Mouse (Mus musculus): ENCODE results near the gene Napa. TPM values are rescaled to one million over a fixed set of nuclear protein-coding genes. Genes with fewer than 3 reads are reported as not detected.

Gene Napa
- polyA plus RNA-seq, 1 experiment from 2014 or later, result 154 TPM

DNA sequence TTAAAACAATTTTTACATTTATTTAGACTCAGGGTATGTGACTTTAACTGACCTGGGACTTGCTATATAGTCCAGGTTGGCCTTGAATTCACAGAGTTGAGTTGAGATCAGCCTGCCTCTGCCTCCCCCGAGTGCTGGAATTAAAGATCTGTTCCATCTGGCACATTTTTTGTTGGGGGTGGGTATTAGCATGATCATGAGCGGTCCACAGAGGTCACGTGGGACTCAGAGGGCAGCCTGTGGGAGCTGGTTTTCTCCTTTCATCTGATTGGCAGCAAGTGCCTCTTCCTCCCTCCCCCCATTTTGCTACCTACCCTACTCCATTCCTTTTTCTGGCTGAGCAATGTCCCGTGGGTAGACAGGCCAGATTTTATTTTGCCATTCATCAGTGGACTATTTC, 17.7 kb upstream of the Napa start:
- no peak for DNase-seq (ENCODE audit: low spot score)
- Histone ChIP-seq H3K9me3 (ENCODE audit: low read length) (no peaks in the 10 kb centered on the region), H3K4me2 (replicated peaks; ENCODE audit: low read depth, low read length) (no peak overlapping the region), H3K27me3 (replicated peaks; ENCODE audit: insufficient read depth, low read length) (no peaks in the 10 kb centered on the region), H3K9ac (replicated peaks; ENCODE audit: low read depth) (no peak overlapping the region), H3K4me1 (ENCODE audit: insufficient read depth, low read depth, low read length) (no peaks in the 10 kb centered on the region), H3K27ac (ENCODE audit: low read length) (no peak overlapping the region), H3K36me3 (ENCODE audit: insufficient read depth, low read length) (no peaks in the 10 kb centered on the region), H3K4me3 (ENCODE audit: low read depth, low read length) (no peak overlapping the region)
- WGBS, result 50% methylated on average over 4 of the region's 4 CpGs
- no peak for ATAC-seq
- TF ChIP-seq EP300 (IDR thresholded peaks at IDR 0.05) (no peak), CTCF (IDR thresholded peaks at IDR 0.05) (no peak)

DNA sequence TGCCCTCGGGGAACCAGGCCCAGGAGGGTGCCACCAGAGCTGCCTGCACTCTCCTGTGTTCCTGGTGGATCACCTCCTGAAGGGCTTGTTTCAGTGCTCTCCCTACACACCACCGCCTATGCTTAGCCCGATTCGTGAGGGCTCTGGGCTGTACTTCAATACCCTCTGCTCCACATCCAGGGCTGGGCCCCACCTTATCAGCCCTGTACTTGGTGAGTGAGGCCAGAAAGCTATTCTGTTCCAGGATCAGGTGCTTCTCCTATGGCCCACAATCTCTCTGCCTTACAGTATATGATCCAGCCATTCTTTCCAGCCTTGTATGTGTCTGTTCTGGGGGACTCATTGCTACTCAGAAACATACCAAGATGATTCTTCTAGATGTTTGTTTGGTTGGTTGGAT, 14.9 kb upstream of the Napa start:
- Histone ChIP-seq H3K4me3 (ENCODE audit: low read depth, low read length) (no peak overlapping the region), H3K4me2 (replicated peaks; ENCODE audit: low read depth, low read length) (no peak overlapping the region), H3K4me1 (ENCODE audit: insufficient read depth, low read depth, low read length) (no peaks in the 10 kb centered on the region), H3K36me3 (ENCODE audit: insufficient read depth, low read length) (no peaks in the 10 kb centered on the region), H3K9me3 (ENCODE audit: low read length) (no peaks in the 10 kb centered on the region), H3K27ac (ENCODE audit: low read length) (no peak overlapping the region), H3K27me3 (replicated peaks; ENCODE audit: insufficient read depth, low read length) (no peaks in the 10 kb centered on the region), H3K9ac (replicated peaks; ENCODE audit: low read depth) (no peak overlapping the region)
- DNase-seq (ENCODE audit: low spot score), result no peak
- TF ChIP-seq EP300 (IDR thresholded peaks at IDR 0.05) (no peak), CTCF (IDR thresholded peaks at IDR 0.05) (no peak)
- whole genome bisulfite sequencing, result 61% methylated on average over 4 of the region's 4 CpGs
- no peak for ATAC-seq

DNA sequence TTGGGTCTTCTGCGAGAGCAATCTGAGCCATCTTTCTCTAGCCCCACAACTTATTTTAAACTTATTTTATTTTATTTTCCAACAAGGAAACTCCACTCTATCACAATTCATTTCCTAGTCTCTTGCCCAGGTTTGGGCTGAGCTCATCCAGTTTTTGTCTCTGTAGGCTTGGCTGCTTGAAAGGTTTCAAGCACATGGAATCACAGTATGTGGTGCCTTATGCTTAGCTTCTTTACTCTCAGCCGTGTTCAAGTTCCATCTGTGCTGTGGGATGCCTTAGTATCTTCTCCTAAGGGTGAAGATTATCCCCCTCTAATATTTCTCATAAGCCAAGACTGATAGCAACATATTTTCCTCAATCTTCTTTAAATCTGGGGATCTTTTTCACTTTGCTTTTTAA, 10.7 kb upstream of the Napa start:
- no peak overlapping the region for H3K27ac ChIP-seq (ENCODE audit: low read length)
- no peaks in the 10 kb centered on the region for H3K27me3 ChIP-seq (replicated peaks; ENCODE audit: insufficient read depth, low read length)
- H3K36me3 ChIP-seq (ENCODE audit: insufficient read depth, low read length), result no peaks in the 10 kb centered on the region
- H3K4me3 ChIP-seq (ENCODE audit: low read depth, low read length), result no peak overlapping the region
- no peak for DNase-seq (ENCODE audit: low spot score)
- H3K9me3 ChIP-seq (ENCODE audit: low read length), result no peaks in the 10 kb centered on the region
- no peak for TF ChIP-seq CTCF (IDR thresholded peaks at IDR 0.05)
- TF ChIP-seq EP300 (IDR thresholded peaks at IDR 0.05), result no peak
- WGBS, result 72% methylated on average over 2 of the region's 2 CpGs
- ATAC-seq, result no peak
- no peak overlapping the region for H3K4me2 ChIP-seq (replicated peaks; ENCODE audit: low read depth, low read length)
- H3K4me1 ChIP-seq (ENCODE audit: insufficient read depth, low read depth, low read length), result no peaks in the 10 kb centered on the region
- no peak overlapping the region for H3K9ac ChIP-seq (replicated peaks; ENCODE audit: low read depth)

DNA sequence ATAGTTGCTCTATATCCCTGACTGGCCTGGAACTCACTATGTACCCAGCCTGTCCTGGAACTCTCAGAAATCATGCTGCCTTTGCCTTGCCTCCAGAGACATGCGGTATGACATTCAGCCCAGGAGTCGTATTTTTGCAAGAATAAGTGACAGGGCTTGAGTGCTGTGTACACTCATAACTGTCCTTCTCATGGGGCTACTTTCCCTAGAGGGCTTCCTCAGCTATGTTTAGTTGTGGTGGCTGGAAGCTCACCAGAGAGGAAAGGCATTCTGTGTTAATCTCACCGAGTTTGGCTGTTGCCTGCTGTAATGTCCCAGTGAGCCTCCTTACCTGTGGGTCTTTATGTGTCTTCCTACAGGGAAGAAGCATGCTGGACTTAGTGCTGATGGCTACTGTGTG, 3.7 kb upstream of the Napa start:
- no peak for TF ChIP-seq EP300 (IDR thresholded peaks at IDR 0.05)
- TF ChIP-seq CTCF (IDR thresholded peaks at IDR 0.05), result no peak
- Histone ChIP-seq H3K27me3 (replicated peaks; ENCODE audit: insufficient read depth, low read length) (no peaks in the 10 kb centered on the region), H3K9me3 (ENCODE audit: low read length) (no peaks in the 10 kb centered on the region), H3K4me3 (ENCODE audit: low read depth, low read length) (no peak overlapping the region), H3K27ac (ENCODE audit: low read length) (no peak overlapping the region), H3K4me1 (ENCODE audit: insufficient read depth, low read depth, low read length) (peaks cover 7% of the 10 kb centered on the region; the same call in 1 of the 2 replicates), H3K4me2 (replicated peaks; ENCODE audit: low read depth, low read length) (no peak overlapping the region), H3K9ac (replicated peaks; ENCODE audit: low read depth) (no peak overlapping the region), H3K36me3 (ENCODE audit: insufficient read depth, low read length) (no peaks in the 10 kb centered on the region)
- DNase-seq (ENCODE audit: low spot score), result no peak
- ATAC-seq, result no peak
- 59% methylated on average over 3 of the region's 3 CpGs for WGBS

DNA sequence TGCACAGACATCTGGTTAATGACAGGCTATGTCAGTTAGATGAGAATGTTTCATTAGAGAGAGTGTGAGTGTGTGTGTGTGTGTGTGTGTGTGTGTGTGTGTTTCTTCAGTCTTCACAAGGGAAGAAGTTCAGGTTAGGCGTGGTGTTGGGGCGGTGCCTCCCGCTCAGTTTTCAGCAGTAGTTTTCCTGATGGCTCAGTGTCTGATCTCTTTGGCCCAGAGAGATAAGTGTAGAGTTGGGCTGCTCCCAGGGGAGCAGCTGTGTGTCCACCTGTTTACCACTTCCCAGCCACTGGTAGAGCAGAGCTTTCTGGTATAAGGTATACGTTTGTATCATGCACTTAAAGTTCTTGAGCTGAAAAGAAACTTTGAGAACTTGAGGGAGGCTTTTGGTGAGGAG, 1.6 kb downstream of the Napa start:
- DNase-seq (ENCODE audit: low spot score) (no peak), ATAC-seq (no peak)
- no peaks in the 10 kb centered on the region for H3K9me3 ChIP-seq (ENCODE audit: low read length)
- peaks cover 7% of the 10 kb centered on the region; the same call in 1 of the 2 replicates for H3K4me1 ChIP-seq (ENCODE audit: insufficient read depth, low read depth, low read length)
- H3K4me3 ChIP-seq (ENCODE audit: low read depth, low read length), result no peak overlapping the region; the same call in 1 of the 2 replicates
- H3K9ac ChIP-seq (replicated peaks; ENCODE audit: low read depth), result peak overlapping the region; percentile 83; the same call in 1 of the 2 replicates
- no peak overlapping the region for H3K27ac ChIP-seq (ENCODE audit: low read length)
- 83% methylated on average over 4 of the region's 4 CpGs for WGBS
- TF ChIP-seq CTCF (IDR thresholded peaks at IDR 0.05) (no peak), EP300 (IDR thresholded peaks at IDR 0.05) (no peak)
- H3K27me3 ChIP-seq (replicated peaks; ENCODE audit: insufficient read depth, low read length), result no peaks in the 10 kb centered on the region
- H3K36me3 ChIP-seq (ENCODE audit: insufficient read depth, low read length), result no peaks in the 10 kb centered on the region
- peak overlapping the region; percentile 80; the same call in 1 of the 2 replicates for H3K4me2 ChIP-seq (replicated peaks; ENCODE audit: low read depth, low read length)

DNA sequence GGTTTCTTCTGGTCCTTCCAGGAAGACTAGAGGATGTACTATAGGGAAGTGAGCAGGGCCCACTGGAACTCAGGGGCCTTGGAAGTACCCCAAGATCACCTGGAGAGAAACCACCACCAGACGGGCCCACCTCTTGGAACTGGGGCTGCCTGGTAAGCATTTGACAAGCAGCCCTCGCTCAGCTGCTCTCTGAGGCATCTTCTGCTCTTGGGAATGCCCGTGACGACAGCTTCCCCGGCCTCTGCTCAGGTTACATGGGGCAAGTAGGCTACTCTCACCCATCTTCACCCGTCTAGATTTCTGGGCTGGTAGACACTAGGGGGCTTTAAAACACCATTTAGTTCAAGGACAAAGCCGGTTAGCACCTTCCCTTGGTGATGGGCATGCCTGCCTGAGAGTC, 2.8 kb downstream of the Napa start:
- Histone ChIP-seq H3K9me3 (ENCODE audit: low read length) (no peaks in the 10 kb centered on the region), H3K4me2 (replicated peaks; ENCODE audit: low read depth, low read length) (no peak overlapping the region), H3K9ac (replicated peaks; ENCODE audit: low read depth) (no peak overlapping the region), H3K4me3 (ENCODE audit: low read depth, low read length) (no peak overlapping the region), H3K36me3 (ENCODE audit: insufficient read depth, low read length) (no peaks in the 10 kb centered on the region), H3K4me1 (ENCODE audit: insufficient read depth, low read depth, low read length) (peaks cover 7% of the 10 kb centered on the region; the same call in 1 of the 2 replicates), H3K27ac (ENCODE audit: low read length) (no peak overlapping the region; the same call in 1 of the 2 replicates), H3K27me3 (replicated peaks; ENCODE audit: insufficient read depth, low read length) (no peaks in the 10 kb centered on the region)
- TF ChIP-seq EP300 (IDR thresholded peaks at IDR 0.05), result no peak
- TF ChIP-seq CTCF (IDR thresholded peaks at IDR 0.05), result no peak
- 67% methylated on average over 7 of the region's 7 CpGs for WGBS
- ATAC-seq, result no peak
- DNase-seq (ENCODE audit: low spot score), result no peak
